In the genomic region with DNA sequence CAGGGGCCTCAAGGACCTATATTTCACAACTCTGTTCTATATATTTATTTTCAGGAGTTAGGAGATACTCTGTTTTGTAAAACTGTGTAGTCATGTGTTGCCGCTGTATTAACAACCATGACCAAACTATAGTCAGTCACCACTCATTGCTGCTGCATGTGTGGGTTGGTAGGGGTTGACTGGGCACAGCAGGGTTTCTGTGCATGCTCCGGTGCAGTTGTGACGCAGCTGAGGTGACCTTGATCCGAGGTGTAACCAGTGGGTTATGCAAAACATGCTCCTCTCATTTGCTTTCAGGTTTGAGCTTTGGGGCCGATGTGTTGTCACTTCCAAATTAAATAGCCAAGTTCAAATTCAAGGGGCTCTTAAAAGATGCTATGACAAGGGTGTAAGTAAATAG, we compare ENCODE assay signal across 21 mouse cellular contexts.
"Had no signal": no experiment of that assay in that cellular context is flagged by ENCODE, and none has a peak within 500 bp of the region (broad histone marks: within the 10 kb centered on the region; RNA-seq: fewer than 3 reads in every experiment).

No protein-coding gene starts in this region.

- H3K36me3 ChIP-seq: heart, embryonic 12.5 days; hindbrain, embryonic 10.5 days; hindbrain, embryonic 12.5 days; intestine, embryonic 15.5 days; kidney, embryonic 15.5 days; limb, embryonic 10.5 days; limb, embryonic 12.5 days; liver, embryonic 13.5 days; liver, embryonic 15.5 days had no signal

- DNase-seq: gastrocnemius, adult 2 months; gastrocnemius, postnatal 10 days; gastrocnemius, postnatal 25 days; heart, adult 2 months; heart, postnatal 10 days; heart, postnatal 4 days; kidney, adult 8-10 months; liver; liver, embryonic 13.5 days had no signal

- H3K4me2 ChIP-seq: heart, embryonic 12.5 days; hindbrain, embryonic 12.5 days; hindbrain, embryonic 14.5 days; intestine, embryonic 15.5 days; kidney, embryonic 15.5 days; limb, embryonic 12.5 days; liver, embryonic 11.5 days; liver, embryonic 13.5 days; liver, embryonic 15.5 days had no signal

- H3K27me3 ChIP-seq: heart, embryonic 12.5 days; hindbrain, embryonic 12.5 days; intestine, embryonic 15.5 days; kidney, embryonic 15.5 days; limb, embryonic 12.5 days; liver, embryonic 13.5 days; liver, embryonic 15.5 days had no signal

- H3K27ac ChIP-seq: gastrocnemius, adult 2 months; heart, adult 2 months; hindbrain, embryonic 10.5 days; hindbrain, embryonic 12.5 days; hindbrain, embryonic 14.5 days; intestine, embryonic 15.5 days; kidney, embryonic 15.5 days; layer of hippocampus, adult 2 months; left cerebral cortex, adult 2 months; limb, embryonic 10.5 days; limb, embryonic 12.5 days; liver, embryonic 13.5 days; liver, embryonic 15.5 days had no signal

- H3K9ac ChIP-seq: heart, embryonic 12.5 days; hindbrain, embryonic 12.5 days; hindbrain, embryonic 14.5 days; intestine, embryonic 15.5 days; kidney, embryonic 15.5 days; limb, embryonic 12.5 days; liver, embryonic 13.5 days; liver, embryonic 15.5 days had no signal

- H3K4me1 ChIP-seq: heart, embryonic 12.5 days; hindbrain, embryonic 10.5 days; hindbrain, embryonic 12.5 days; intestine, embryonic 15.5 days; kidney, embryonic 15.5 days; limb, embryonic 10.5 days; limb, embryonic 12.5 days; liver, embryonic 13.5 days; liver, embryonic 15.5 days had no signal

- H3K4me3 ChIP-seq: gastrocnemius, adult 2 months; heart, adult 2 months; heart, embryonic 12.5 days; hindbrain, embryonic 10.5 days; hindbrain, embryonic 12.5 days; intestine, embryonic 15.5 days; kidney, embryonic 15.5 days; layer of hippocampus, adult 2 months; left cerebral cortex, adult 2 months; limb, embryonic 10.5 days; limb, embryonic 12.5 days; liver, embryonic 13.5 days; liver, embryonic 15.5 days had no signal

- H3K9me3 ChIP-seq: heart, embryonic 12.5 days; hindbrain, embryonic 10.5 days; hindbrain, embryonic 12.5 days; intestine, embryonic 15.5 days; kidney, embryonic 15.5 days; limb, embryonic 10.5 days; limb, embryonic 12.5 days; liver, embryonic 13.5 days; liver, embryonic 15.5 days had no signal
